Mouse (Mus musculus): ENCODE measurements around the gene Dnah8. TPM values are rescaled to one million over a fixed set of nuclear protein-coding genes. Genes with fewer than 3 reads are reported as not detected.

Gene Dnah8
- polyA plus RNA-seq, 1 experiment from 2014 or later, result 0.35 TPM

DNA sequence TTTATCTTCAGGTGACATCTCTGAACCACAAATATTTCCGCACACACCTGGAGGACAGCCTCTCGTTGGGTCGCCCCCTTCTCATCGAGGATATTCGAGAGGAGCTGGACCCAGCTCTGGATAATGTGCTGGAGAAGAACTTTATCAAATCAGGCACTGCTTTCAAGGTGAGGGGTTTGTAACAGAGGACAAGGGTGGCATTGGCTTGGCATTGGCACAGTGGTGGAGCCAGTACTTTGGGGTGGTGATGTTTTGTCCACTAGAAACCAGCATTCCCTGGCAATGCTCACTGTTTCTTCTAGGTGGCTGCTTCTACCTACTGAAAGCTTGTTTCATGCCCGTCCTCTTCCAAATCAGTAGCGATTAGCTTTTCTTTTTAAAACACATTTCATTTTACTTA, 166.7 kb downstream of the Dnah8 start:
- no peak overlapping the region for H3K27ac ChIP-seq (ENCODE audit: low read depth, low read length)
- TF ChIP-seq CTCF (IDR thresholded peaks at IDR 0.05; ENCODE audit: low read depth), result no peak
- H3K27me3 ChIP-seq (replicated peaks; ENCODE audit: control insufficient read depth, insufficient read depth, low read length), result no peaks in the 10 kb centered on the region
- H3K36me3 ChIP-seq (ENCODE audit: control insufficient read depth, insufficient read depth), result no peaks in the 10 kb centered on the region
- no peak overlapping the region for H3K4me3 ChIP-seq (ENCODE audit: low read depth, low read length)
- no peak overlapping the region for H3K9ac ChIP-seq (ENCODE audit: low read depth, low read length)
- ATAC-seq, result no peak
- H3K4me2 ChIP-seq (replicated peaks; ENCODE audit: low read depth), result no peak overlapping the region
- no peaks in the 10 kb centered on the region for H3K4me1 ChIP-seq (replicated peaks; ENCODE audit: control insufficient read depth, insufficient read depth, low read length)
- 90% methylated on average over 7 of the region's 7 CpGs for WGBS
- no peaks in the 10 kb centered on the region for H3K9me3 ChIP-seq (ENCODE audit: control insufficient read depth)

DNA sequence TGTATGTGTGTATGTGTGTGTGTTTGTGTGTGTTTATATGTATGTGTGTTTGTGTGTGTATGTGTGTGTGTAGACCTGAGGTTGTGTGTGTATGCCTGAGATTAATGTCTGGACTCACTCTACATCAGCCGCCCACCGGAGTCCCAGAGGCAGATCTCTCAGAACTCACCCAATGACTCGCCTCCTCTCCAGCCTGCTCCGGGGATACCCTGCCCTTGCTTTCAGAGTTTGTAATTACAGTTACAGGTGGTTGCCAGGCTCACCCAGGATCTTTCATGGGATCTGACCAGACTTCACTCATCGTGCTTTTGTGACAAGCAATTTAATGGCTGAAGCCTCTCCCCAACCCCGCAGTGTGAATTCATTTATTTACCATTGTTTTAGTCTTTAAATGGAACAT, 168.2 kb downstream of the Dnah8 start:
- no peak for TF ChIP-seq CTCF (IDR thresholded peaks at IDR 0.05; ENCODE audit: low read depth)
- Histone ChIP-seq H3K9ac (ENCODE audit: low read depth, low read length) (no peak overlapping the region), H3K4me2 (replicated peaks; ENCODE audit: low read depth) (no peak overlapping the region), H3K27me3 (replicated peaks; ENCODE audit: control insufficient read depth, insufficient read depth, low read length) (no peaks in the 10 kb centered on the region), H3K4me3 (ENCODE audit: low read depth, low read length) (no peak overlapping the region), H3K27ac (ENCODE audit: low read depth, low read length) (no peak overlapping the region), H3K36me3 (ENCODE audit: control insufficient read depth, insufficient read depth) (no peaks in the 10 kb centered on the region), H3K9me3 (ENCODE audit: control insufficient read depth) (no peaks in the 10 kb centered on the region), H3K4me1 (replicated peaks; ENCODE audit: control insufficient read depth, insufficient read depth, low read length) (no peaks in the 10 kb centered on the region)
- ATAC-seq, result no peak
- 87% methylated on average over 6 of the region's 6 CpGs for WGBS

DNA sequence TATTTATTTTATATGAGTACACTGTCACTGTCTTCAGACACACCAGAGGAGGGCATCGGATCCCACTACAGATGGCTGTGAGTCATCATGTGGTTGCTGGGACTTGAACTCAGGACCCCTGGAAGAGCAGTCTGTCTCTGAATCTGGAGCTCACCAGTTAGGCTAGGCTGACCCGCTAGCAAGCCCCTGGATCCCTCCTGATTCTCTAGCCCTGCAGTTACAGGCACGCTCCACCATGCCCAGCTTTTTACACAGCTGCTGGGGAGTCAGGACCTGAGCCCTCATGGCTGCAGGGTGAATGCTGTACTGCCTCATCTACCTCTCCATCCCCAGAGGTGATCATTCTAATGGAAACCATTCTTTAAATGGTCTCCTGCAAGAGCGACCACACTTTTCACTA, 172.5 kb downstream of the Dnah8 start:
- no peak for ATAC-seq
- Histone ChIP-seq H3K27me3 (replicated peaks; ENCODE audit: control insufficient read depth, insufficient read depth, low read length) (no peaks in the 10 kb centered on the region), H3K4me2 (replicated peaks; ENCODE audit: low read depth) (no peak overlapping the region), H3K4me3 (ENCODE audit: low read depth, low read length) (no peak overlapping the region), H3K36me3 (ENCODE audit: control insufficient read depth, insufficient read depth) (no peaks in the 10 kb centered on the region), H3K9me3 (ENCODE audit: control insufficient read depth) (no peaks in the 10 kb centered on the region), H3K27ac (ENCODE audit: low read depth, low read length) (no peak overlapping the region), H3K4me1 (replicated peaks; ENCODE audit: control insufficient read depth, insufficient read depth, low read length) (no peaks in the 10 kb centered on the region), H3K9ac (ENCODE audit: low read depth, low read length) (no peak overlapping the region)
- WGBS, result 84% methylated on average over 4 of the region's 4 CpGs
- no peak for TF ChIP-seq CTCF (IDR thresholded peaks at IDR 0.05; ENCODE audit: low read depth)

DNA sequence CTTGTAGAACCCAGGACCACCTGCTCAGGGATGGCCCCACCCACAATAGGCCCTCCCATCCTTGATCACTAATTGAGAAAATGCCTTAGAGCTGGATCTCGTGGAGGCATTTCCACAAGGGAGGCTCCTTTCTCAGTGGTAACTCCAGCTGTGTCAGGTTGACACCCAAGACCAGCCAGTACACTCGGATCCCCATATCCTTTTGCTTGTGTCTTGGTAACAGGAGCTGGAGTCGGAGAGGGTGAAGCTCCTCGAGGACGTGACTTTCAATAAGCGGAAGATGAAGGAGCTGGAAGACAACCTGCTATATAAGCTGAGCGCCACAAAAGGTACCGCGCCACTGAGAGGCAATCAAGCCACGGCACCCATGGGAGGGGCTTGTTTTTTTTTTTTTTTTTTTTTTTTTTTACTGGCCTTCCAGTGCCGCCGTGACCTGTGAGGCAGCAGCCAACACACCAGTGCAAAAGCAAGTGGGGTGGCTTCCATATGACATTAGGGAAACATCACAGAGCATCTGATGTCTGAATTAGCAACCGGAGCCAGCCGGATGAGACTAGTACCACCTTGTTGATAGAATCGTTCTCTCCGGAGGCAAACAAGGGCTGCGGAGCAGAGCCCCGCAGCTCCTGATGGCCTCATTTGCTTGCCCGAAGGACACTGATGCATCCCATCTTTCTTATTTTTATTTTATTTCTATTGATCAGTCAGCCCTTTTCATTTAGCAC, 176.3 kb downstream of the Dnah8 start:
- no peaks in the 10 kb centered on the region for H3K4me1 ChIP-seq (replicated peaks; ENCODE audit: control insufficient read depth, insufficient read depth, low read length)
- no peaks in the 10 kb centered on the region for H3K9me3 ChIP-seq (ENCODE audit: control insufficient read depth)
- H3K4me2 ChIP-seq (replicated peaks; ENCODE audit: low read depth), result no peak overlapping the region
- WGBS, result 85% methylated on average over 19 of the region's 19 CpGs
- H3K27me3 ChIP-seq (replicated peaks; ENCODE audit: control insufficient read depth, insufficient read depth, low read length), result no peaks in the 10 kb centered on the region
- ATAC-seq, result no peak
- H3K9ac ChIP-seq (ENCODE audit: low read depth, low read length), result no peak overlapping the region
- no peak for TF ChIP-seq CTCF (IDR thresholded peaks at IDR 0.05; ENCODE audit: low read depth)
- H3K27ac ChIP-seq (ENCODE audit: low read depth, low read length), result no peak overlapping the region
- H3K36me3 ChIP-seq (ENCODE audit: control insufficient read depth, insufficient read depth), result no peaks in the 10 kb centered on the region
- H3K4me3 ChIP-seq (ENCODE audit: low read depth, low read length), result no peak overlapping the region

DNA sequence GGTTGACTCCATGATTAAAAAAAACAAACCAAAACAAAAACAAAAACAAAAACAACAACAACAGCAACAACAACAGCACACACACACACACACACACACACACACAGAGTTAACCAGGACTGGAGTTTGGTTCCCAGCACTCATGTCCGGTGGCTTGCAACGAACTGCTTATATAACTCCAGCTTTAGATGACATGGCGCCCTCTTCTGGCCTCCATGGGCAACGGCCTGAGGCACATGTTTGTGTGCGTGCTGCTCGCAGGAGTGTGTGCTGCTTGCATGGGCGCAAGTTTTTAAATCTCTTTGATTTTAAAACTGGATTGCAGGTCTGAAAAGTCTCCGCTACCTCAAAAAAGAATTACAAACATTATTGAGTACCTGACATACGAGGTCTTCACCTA, 179.5 kb downstream of the Dnah8 start:
- Histone ChIP-seq H3K4me2 (replicated peaks; ENCODE audit: low read depth) (no peak overlapping the region), H3K9ac (ENCODE audit: low read depth, low read length) (no peak overlapping the region), H3K4me3 (ENCODE audit: low read depth, low read length) (no peak overlapping the region), H3K27me3 (replicated peaks; ENCODE audit: control insufficient read depth, insufficient read depth, low read length) (no peaks in the 10 kb centered on the region), H3K9me3 (ENCODE audit: control insufficient read depth) (no peaks in the 10 kb centered on the region), H3K27ac (ENCODE audit: low read depth, low read length) (no peak overlapping the region), H3K36me3 (ENCODE audit: control insufficient read depth, insufficient read depth) (no peaks in the 10 kb centered on the region), H3K4me1 (replicated peaks; ENCODE audit: control insufficient read depth, insufficient read depth, low read length) (no peaks in the 10 kb centered on the region)
- 0 out of 2 replicates have a peak, but pooled peaks have one; percentile 22 for TF ChIP-seq CTCF (IDR thresholded peaks at IDR 0.05; ENCODE audit: low read depth)
- no peak for ATAC-seq
- 95% methylated on average over 9 of the region's 9 CpGs for WGBS

DNA sequence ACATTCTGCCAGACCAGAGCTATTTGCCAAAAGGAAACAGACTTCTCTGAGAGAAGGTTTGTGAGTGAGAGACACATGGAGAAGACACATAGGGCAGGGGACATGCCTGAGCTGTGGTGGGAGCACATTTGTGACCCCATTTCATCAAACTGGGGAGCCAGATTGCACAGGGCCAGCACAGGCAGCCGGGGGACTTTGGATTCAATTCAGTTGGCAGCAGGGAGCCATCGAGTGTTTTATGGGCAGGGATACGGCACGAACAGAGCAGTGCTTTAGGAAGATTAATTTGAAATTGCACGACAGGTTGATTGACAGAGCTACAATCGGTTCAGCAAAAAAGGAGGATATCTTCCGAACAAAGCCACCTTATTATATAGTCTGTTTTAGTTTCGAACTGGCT, 180.8 kb downstream of the Dnah8 start:
- H3K4me1 ChIP-seq (replicated peaks; ENCODE audit: control insufficient read depth, insufficient read depth, low read length), result no peaks in the 10 kb centered on the region
- no peak overlapping the region for H3K27ac ChIP-seq (ENCODE audit: low read depth, low read length)
- no peaks in the 10 kb centered on the region for H3K36me3 ChIP-seq (ENCODE audit: control insufficient read depth, insufficient read depth)
- no peak overlapping the region for H3K4me3 ChIP-seq (ENCODE audit: low read depth, low read length)
- no peaks in the 10 kb centered on the region for H3K27me3 ChIP-seq (replicated peaks; ENCODE audit: control insufficient read depth, insufficient read depth, low read length)
- ATAC-seq, result no peak
- no peak for TF ChIP-seq CTCF (IDR thresholded peaks at IDR 0.05; ENCODE audit: low read depth)
- H3K9ac ChIP-seq (ENCODE audit: low read depth, low read length), result no peak overlapping the region
- H3K9me3 ChIP-seq (ENCODE audit: control insufficient read depth), result no peaks in the 10 kb centered on the region
- H3K4me2 ChIP-seq (replicated peaks; ENCODE audit: low read depth), result no peak overlapping the region
- 55% methylated on average over 8 of the region's 8 CpGs for WGBS
